Mouse (Mus musculus) midbrain, embryonic 11.5 days (tissue): ENCODE measurements at regions not wholly inside any gene's neighbourhood (a gene's known extent, or its start where the extent isn't known, plus 50 kb on each side); places are given as distances from the start of the nearest gene placed in this dataset.

Experiments
- ATAC-seq: fragments of 200-750 bp; cut with Nextera tagmentation; 2 replicates; pipeline ENCODE4 v1.8.0; 2017; ENCODE audit warnings: moderate TSS enrichment, moderate library complexity; ENCODE audit not compliant: low FRiP score
- DNase-seq: peaks from one replicate; pipeline ENCODE4 v3.0.0; 2015; ENCODE audit warnings: low spot score; ENCODE audit errors: missing footprints
- H3K27ac ChIP-seq: fragments of 300-500 bp; sonication (generic); 2 replicates; pipeline ENCODE4 v1.5.1; 2014; ENCODE audit warnings: low read depth, low read length
- H3K27me3 ChIP-seq: fragments of 300-500 bp; sonication (generic); 2 replicates; pipeline ENCODE4 v1.6.1; 2014; ENCODE audit warnings: mild to moderate bottlenecking, low read length, moderate library complexity, mixed read lengths; ENCODE audit not compliant: control insufficient read depth, insufficient read depth
- H3K36me3 ChIP-seq: fragments of 300-500 bp; sonication (generic); 2 replicates; pipeline ENCODE4 v1.6.1; 2014; ENCODE audit warnings: mild to moderate bottlenecking, low read length, moderate library complexity, mixed read lengths; ENCODE audit not compliant: control insufficient read depth, insufficient read depth
- H3K4me1 ChIP-seq: fragments of 300-500 bp; sonication (generic); 2 replicates; pipeline ENCODE4 v1.6.1; 2014; ENCODE audit warnings: low read length; ENCODE audit not compliant: control insufficient read depth, insufficient read depth
- H3K4me2 ChIP-seq: fragments of 300-500 bp; sonication (generic); 2 replicates; pipeline ENCODE4 v1.6.1; 2014; ENCODE audit warnings: mild to moderate bottlenecking, moderate library complexity
- H3K4me3 ChIP-seq: fragments of 300-500 bp; sonication (generic); 2 replicates; pipeline ENCODE4 v1.5.1; 2014; ENCODE audit warnings: low read depth, low read length
- H3K9ac ChIP-seq: fragments of 300-500 bp; sonication (generic); 2 replicates; pipeline ENCODE4 v1.6.1; 2014; ENCODE audit warnings: low read length
- H3K9me3 ChIP-seq: fragments of 300-500 bp; sonication (generic); 2 replicates; pipeline ENCODE4 v1.6.1; 2016; ENCODE audit warnings: low read length; ENCODE audit not compliant: control insufficient read depth
- WGBS: fragments of 180-500 bp; shearing (Covaris S2); extraction: QIAGEN DNeasy Blood & Tissue Kit; methylation state at CpG from one replicate; pipeline ENCODE4 v1.1.7; 2014; 5-methylcytosine and 5-hydroxymethylcytosine counted together

DNA sequence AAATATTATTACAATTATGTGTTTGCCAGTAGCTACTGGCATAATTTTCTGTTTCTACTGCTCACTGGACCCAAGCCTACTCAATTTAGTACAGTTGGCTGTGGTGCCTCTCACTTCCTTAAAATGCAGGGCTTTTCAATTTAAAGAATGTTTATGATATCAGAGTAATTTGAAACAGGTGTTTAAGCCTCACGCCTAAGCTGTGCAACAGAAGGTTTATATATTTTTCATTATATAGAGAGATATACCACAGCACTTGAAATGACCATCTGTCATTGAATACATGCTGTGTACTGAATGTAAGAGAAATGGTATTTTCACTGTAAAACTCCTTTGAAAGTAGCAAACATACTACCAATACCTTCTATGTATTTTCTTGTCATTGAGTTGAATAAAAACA, 376.8 kb downstream of the Otol1 start:
- DNase-seq: no peak
- no peaks in the 10 kb centered on the region for H3K36me3 ChIP-seq
- H3K4me3 ChIP-seq: no peak overlapping the region
- 76% methylated on average over 1 of the region's 1 CpGs for WGBS
- H3K27ac ChIP-seq: no peak overlapping the region
- H3K4me2 ChIP-seq: no peak overlapping the region
- ATAC-seq: no peak
- H3K27me3 ChIP-seq: no peaks in the 10 kb centered on the region
- H3K4me1 ChIP-seq: no peaks in the 10 kb centered on the region
- no peaks in the 10 kb centered on the region for H3K9me3 ChIP-seq
- no peak overlapping the region for H3K9ac ChIP-seq

DNA sequence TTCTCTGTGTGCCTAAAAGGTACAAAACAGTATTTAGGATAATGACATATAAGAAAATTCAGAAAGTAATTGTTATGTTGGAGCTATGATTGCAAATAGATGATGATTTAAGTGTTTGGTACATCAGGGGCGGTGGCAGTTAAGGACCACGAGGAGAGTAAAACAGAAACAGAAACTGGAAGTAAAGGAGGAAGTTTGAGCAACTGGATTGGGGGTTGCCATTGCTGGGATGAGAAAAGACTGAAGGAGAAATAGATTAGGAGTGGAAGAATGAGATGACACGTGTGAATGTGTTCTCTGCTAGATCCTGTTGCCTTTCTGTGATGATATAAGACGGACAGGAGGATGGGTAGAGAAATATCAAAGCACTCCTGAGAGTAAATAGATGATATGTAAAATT, 378.5 kb downstream of the Otol1 start:
- WGBS: 82% methylated on average over 4 of the region's 4 CpGs
- no peaks in the 10 kb centered on the region for H3K36me3 ChIP-seq

DNA sequence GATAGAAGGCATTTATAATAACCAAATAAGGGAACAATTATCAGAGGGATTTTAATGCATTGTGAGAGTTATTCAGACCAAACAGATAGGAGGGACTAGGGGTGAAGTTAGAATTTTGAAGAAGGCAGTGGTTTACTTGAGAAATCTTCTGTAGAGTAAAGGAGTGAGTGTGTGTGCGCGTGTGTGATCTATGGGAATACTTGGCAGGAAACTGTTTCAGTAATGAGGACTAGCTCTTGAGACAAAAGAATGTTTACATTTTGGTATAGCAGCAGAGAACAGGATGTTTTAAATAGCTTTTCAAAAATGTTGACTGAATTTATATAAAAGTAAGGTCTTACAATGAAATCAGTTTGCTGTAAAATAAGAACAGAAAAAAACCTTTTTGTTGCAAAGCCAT, 393.8 kb downstream of the Otol1 start:
- H3K4me3 ChIP-seq: no peak overlapping the region
- no peaks in the 10 kb centered on the region for H3K36me3 ChIP-seq
- H3K4me1 ChIP-seq: no peaks in the 10 kb centered on the region
- H3K4me2 ChIP-seq: no peak overlapping the region
- H3K27me3 ChIP-seq: no peaks in the 10 kb centered on the region
- ATAC-seq: no peak
- H3K9me3 ChIP-seq: no peaks in the 10 kb centered on the region
- no peak overlapping the region for H3K9ac ChIP-seq
- 95% methylated on average over 2 of the region's 2 CpGs for WGBS
- DNase-seq: no peak
- H3K27ac ChIP-seq: no peak overlapping the region

More for the DNA sequence above, 378.5 kb downstream of the Otol1 start:
- H3K27me3 ChIP-seq: no peaks in the 10 kb centered on the region
- H3K9ac ChIP-seq: no peak overlapping the region
- H3K4me3 ChIP-seq: no peak overlapping the region
- ATAC-seq (no peak), DNase-seq (no peak)
- H3K9me3 ChIP-seq: no peaks in the 10 kb centered on the region
- H3K4me2 ChIP-seq: no peak overlapping the region
- no peak overlapping the region for H3K27ac ChIP-seq
- H3K4me1 ChIP-seq: no peaks in the 10 kb centered on the region

DNA sequence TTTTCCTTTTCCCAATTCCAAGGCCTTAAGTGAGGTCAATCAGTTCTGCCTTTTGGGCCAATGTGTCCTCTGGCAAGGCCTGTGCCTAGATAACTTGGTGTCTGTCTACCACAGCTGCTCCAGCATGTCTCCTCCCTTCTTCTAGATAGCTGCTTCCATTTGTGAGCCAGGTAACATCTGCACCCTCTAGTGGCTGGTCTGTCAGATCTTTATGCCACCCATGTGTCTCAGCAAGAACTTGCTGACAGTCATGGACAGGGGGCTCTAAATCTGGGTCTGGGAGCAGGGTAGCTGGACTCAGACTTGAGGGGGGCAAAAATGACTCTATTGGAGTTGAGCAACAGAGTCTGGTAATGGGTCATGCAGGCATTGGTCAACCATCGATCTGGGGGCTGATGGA, 399.2 kb downstream of the Otol1 start:
- no peaks in the 10 kb centered on the region for H3K9me3 ChIP-seq
- WGBS: 96% methylated on average over 1 of the region's 1 CpGs
- H3K27ac ChIP-seq: no peak overlapping the region
- no peaks in the 10 kb centered on the region for H3K4me1 ChIP-seq
- H3K36me3 ChIP-seq: no peaks in the 10 kb centered on the region
- no peak for DNase-seq
- H3K9ac ChIP-seq: no peak overlapping the region
- no peak overlapping the region for H3K4me2 ChIP-seq
- no peak overlapping the region for H3K4me3 ChIP-seq
- no peaks in the 10 kb centered on the region for H3K27me3 ChIP-seq
- no peak for ATAC-seq

DNA sequence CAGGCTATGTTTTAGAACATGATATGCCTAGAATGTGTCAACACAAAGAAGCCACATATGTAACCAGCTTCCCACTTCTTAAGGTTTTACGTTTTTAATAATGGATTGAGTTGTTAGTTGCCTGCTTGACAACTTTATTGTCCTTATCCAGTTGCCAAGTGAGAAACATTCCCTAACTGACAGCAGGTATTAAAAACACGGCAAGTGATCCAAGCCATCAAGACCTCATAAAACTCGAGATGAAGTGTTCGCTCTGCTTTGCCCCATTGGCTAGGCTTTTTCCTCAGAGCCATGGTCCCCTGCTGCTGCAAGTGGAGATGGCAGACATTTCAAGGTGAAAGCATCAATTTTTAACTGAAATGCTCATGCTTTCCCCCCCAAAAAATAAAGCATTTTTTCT, 410.9 kb downstream of the Otol1 start:
- H3K27me3 ChIP-seq: no peaks in the 10 kb centered on the region
- H3K9ac ChIP-seq: no peak overlapping the region
- H3K27ac ChIP-seq: no peak overlapping the region
- H3K4me3 ChIP-seq: no peak overlapping the region
- no peaks in the 10 kb centered on the region for H3K9me3 ChIP-seq
- DNase-seq (no peak), ATAC-seq (no peak)
- H3K36me3 ChIP-seq: no peaks in the 10 kb centered on the region
- H3K4me1 ChIP-seq: no peaks in the 10 kb centered on the region
- no peak overlapping the region for H3K4me2 ChIP-seq
- WGBS: 70% methylated on average over 4 of the region's 4 CpGs

DNA sequence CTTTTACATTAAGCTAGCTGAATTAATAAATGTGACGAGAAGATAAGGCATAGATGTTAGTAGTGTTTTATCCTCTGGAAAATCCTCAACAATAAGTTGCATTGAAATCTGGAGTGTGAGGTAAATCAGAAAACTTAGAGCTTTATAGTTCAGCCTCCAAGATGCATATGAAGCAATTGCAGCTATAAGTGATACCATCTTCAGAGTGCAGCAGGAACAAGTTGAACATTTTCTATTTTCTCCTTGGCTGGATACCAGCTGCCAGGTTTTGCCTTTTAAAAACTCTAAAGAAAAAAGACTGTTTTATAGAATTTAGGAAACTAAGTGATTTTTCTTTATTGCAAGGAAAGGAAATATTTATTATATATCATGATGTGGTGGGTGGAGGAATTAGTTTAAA, 414.6 kb downstream of the Otol1 start:
- H3K9ac ChIP-seq: no peak overlapping the region
- no peaks in the 10 kb centered on the region for H3K27me3 ChIP-seq
- no peak for ATAC-seq
- WGBS: 87% methylated on average over 1 of the region's 1 CpGs
- H3K4me1 ChIP-seq: no peaks in the 10 kb centered on the region
- no peaks in the 10 kb centered on the region for H3K9me3 ChIP-seq
- no peaks in the 10 kb centered on the region for H3K36me3 ChIP-seq
- no peak overlapping the region for H3K4me2 ChIP-seq
- no peak overlapping the region for H3K27ac ChIP-seq
- H3K4me3 ChIP-seq: no peak overlapping the region
- DNase-seq: no peak

DNA sequence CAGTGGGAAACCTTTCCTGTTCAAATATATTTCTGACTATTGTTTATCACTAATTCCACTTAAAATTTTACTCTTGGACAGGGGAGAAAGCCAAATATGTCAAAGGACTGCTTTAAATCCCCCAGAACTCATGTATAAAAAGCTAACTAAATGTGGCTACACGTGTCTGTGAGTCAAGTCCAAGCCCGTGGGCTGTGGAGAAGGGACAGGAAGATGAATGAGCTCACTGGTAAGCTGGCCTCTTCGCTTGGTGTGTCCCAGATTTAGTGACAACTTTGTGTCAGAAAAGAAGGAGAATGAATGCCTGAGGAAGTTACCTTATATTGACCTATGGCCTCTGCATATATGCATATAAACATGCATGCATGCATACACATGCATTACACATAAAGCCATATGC, 415.3 kb downstream of the Otol1 start:
- WGBS: 80% methylated on average over 3 of the region's 3 CpGs
- no peak for DNase-seq

DNA sequence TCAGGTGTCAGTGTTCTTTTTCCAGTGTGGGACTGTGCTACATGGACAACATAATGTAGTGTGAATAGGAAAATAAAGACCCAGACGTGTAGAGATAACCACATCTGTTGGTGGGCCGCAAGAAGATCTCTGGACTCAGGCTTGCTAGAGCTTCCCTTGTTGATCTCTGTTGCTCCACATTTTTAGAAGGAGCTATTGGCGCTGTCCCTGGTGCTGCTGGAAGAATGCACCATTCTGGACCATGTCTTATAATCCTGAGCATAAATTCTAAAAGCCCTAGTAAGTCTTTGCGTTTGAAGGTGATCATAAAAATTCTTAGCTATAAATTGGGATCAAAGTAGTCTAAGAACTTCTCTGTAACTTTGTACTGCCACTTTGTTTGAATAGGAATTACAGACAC, 429.3 kb downstream of the Otol1 start:
- 73% methylated on average over 4 of the region's 4 CpGs for WGBS
- no peak for DNase-seq
- H3K9me3 ChIP-seq: no peaks in the 10 kb centered on the region

More for the DNA sequence above, 415.3 kb downstream of the Otol1 start:
- Histone ChIP-seq H3K27me3 (no peaks in the 10 kb centered on the region), H3K4me2 (no peak overlapping the region), H3K4me1 (no peaks in the 10 kb centered on the region), H3K36me3 (no peaks in the 10 kb centered on the region), H3K27ac (no peak overlapping the region), H3K4me3 (no peak overlapping the region), H3K9ac (no peak overlapping the region), H3K9me3 (no peaks in the 10 kb centered on the region)
- ATAC-seq: no peak

DNA sequence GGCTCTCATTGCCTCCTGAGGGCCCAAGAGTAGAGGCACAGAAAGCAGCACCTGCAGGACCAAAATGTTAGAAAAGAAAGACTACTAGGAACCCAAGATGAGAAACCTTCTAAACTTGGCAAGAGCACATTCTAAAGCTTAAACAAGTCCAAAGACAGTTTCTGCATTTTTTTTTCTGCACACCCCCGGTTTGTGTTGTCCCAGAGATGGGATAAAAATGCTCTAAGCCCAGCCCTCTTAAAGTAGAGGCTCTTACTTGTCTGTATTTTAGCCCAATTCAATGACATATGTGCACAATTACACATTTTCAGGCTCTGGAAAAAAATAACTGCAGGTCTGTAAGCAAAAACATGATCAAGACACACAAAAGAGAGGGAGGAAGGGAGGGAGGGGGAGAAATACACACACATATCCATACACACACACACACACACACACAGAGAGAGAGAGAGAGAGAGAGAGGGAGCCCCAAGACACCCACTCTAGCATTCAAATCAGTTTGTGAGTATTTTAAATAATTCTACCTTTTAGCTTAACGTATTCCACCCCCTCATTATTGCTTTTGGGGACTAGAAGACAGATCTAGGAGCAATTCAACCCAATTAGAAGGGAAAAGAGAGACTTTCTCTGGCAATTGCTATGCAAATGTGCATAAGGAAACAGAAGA, 449.9 kb downstream of the Otol1 start:
- H3K27ac ChIP-seq: no peak overlapping the region
- no peak for ATAC-seq
- 72% methylated on average over 2 of the region's 2 CpGs for WGBS
- H3K36me3 ChIP-seq: no peaks in the 10 kb centered on the region
- H3K9me3 ChIP-seq: no peaks in the 10 kb centered on the region
- H3K4me1 ChIP-seq: no peaks in the 10 kb centered on the region
- H3K4me2 ChIP-seq: no peak overlapping the region
- H3K4me3 ChIP-seq: no peak overlapping the region
- H3K27me3 ChIP-seq: no peaks in the 10 kb centered on the region
- H3K9ac ChIP-seq: no peak overlapping the region
- no peak for DNase-seq

More for the DNA sequence above, 429.3 kb downstream of the Otol1 start:
- Histone ChIP-seq H3K4me3 (no peak overlapping the region), H3K27ac (no peak overlapping the region), H3K9ac (no peak overlapping the region), H3K27me3 (no peaks in the 10 kb centered on the region), H3K36me3 (no peaks in the 10 kb centered on the region), H3K4me1 (no peaks in the 10 kb centered on the region), H3K4me2 (no peak overlapping the region)
- ATAC-seq: no peak
